Mouse (Mus musculus) forebrain, embryonic 16.5 days (tissue): ENCODE results near the gene Mrgprb8. TPM values are rescaled to one million over a fixed set of nuclear protein-coding genes. Genes with fewer than 3 reads are reported as not detected.
"Not testable (repeated sequence)": the region's sequence is repeated elsewhere in the genome, so short reads cannot be mapped to it uniquely, and the experiment has no call there.

Source experiments
- ATAC-seq: fragments of 200-750 bp; cut with Nextera tagmentation; 2 replicates; pipeline ENCODE4 v1.8.0; 2017; ENCODE audit warnings: mild to moderate bottlenecking, moderate library complexity
- H3K27ac ChIP-seq: fragments of 300-500 bp; sonication (generic); 2 replicates; pipeline ENCODE4 v1.5.1; 2014; ENCODE audit warnings: low read length, control low read depth
- H3K27me3 ChIP-seq: fragments of 300-500 bp; sonication (generic); replicated peaks from 2 replicates; pipeline ENCODE4 v1.6.1; 2014; ENCODE audit warnings: low read length; ENCODE audit not compliant: control insufficient read depth, insufficient read depth
- H3K36me3 ChIP-seq: fragments of 300-500 bp; sonication (generic); 2 replicates; pipeline ENCODE4 v1.6.1; 2014; ENCODE audit not compliant: control insufficient read depth, insufficient read depth
- H3K4me1 ChIP-seq: fragments of 300-500 bp; sonication (generic); replicated peaks from 2 replicates; pipeline ENCODE4 v1.6.1; 2014; ENCODE audit warnings: low read length; ENCODE audit not compliant: control insufficient read depth, insufficient read depth
- H3K4me2 ChIP-seq: fragments of 300-500 bp; sonication (generic); 2 replicates; pipeline ENCODE4 v1.6.1; 2014; ENCODE audit warnings: mild to moderate bottlenecking, low read length, control low read depth
- H3K4me3 ChIP-seq: fragments of 300-500 bp; sonication (generic); replicated peaks from 2 replicates; pipeline ENCODE4 v1.5.1; 2014; ENCODE audit warnings: mild to moderate bottlenecking, low read length, control low read depth
- H3K9ac ChIP-seq: fragments of 300-500 bp; sonication (generic); replicated peaks from 2 replicates; pipeline ENCODE4 v1.6.1; 2014; ENCODE audit warnings: low read depth, low read length, control low read depth
- H3K9me3 ChIP-seq: fragments of 300-500 bp; sonication (generic); 2 replicates; pipeline ENCODE4 v1.6.1; 2016; ENCODE audit warnings: low read length; ENCODE audit not compliant: control insufficient read depth
- WGBS: fragments of 180-500 bp; shearing (Covaris S2); extraction: QIAGEN DNeasy Blood & Tissue Kit; methylation state at CpG from one replicate; pipeline ENCODE4 v1.1.7; 2014; 5-methylcytosine and 5-hydroxymethylcytosine counted together
- polyA plus RNA-seq: library from polyadenylated mRNA; unstranded; fragments of >200 nt; fragmentation: Nextera tagmentation; extraction: Ambion mirVana; gene quantifications from 2 replicates; pipeline ENCODE4 v1.2.1, GENCODE M21; 2015

Mrgprb8 gene
- not detected in 2 replicates for polyA plus RNA-seq

DNA sequence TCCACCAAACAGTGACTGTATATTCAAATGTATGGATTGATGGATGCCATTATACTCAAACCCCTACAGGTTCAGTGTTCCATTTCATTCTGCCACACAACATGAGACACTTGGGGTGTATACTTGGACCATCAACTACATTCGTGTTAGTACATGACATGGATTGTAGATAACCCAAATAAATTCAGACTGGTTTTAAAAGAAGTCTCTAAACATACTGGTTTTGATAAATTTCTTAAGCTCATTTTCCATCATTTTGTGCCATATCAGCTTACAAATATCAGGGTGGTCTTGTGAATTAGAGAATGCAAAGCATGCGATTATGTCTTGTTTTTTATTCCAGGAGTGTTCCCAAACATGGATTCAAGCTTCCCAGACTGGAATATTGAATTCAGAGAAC, at the start of gene Mrgprb8:
Gene Mrgprb8, plus strand, starts transcription at position 301 of the 400 bp plus-strand sequence.
- Histone ChIP-seq H3K9me3 (peaks cover 10% of the 10 kb centered on the region; the same call in 1 of the 2 replicates), H3K27me3 (no peaks in the 10 kb centered on the region), H3K4me1 (no peaks in the 10 kb centered on the region), H3K27ac (no peak within 1 kb of the TSS), H3K36me3 (no peaks in the 10 kb centered on the region), H3K9ac (no peak within 1 kb of the TSS), H3K4me3 (no peak within 1 kb of the TSS), H3K4me2 (no peak within 1 kb of the TSS)
- WGBS: 75% methylated on average over 2 of the region's 2 CpGs
- no peak for ATAC-seq

GRCm38 (mm10) chr7:48435936-48436335, 47.6 kb downstream of the Mrgprb8 start:
- H3K27me3 ChIP-seq, H3K27ac ChIP-seq, H3K4me3 ChIP-seq, H3K36me3 ChIP-seq, H3K4me2 ChIP-seq, ATAC-seq, H3K9me3 ChIP-seq, H3K4me1 ChIP-seq, H3K9ac ChIP-seq: not testable (repeated sequence)
- 78% methylated on average over 3 of the region's 3 CpGs for WGBS

DNA sequence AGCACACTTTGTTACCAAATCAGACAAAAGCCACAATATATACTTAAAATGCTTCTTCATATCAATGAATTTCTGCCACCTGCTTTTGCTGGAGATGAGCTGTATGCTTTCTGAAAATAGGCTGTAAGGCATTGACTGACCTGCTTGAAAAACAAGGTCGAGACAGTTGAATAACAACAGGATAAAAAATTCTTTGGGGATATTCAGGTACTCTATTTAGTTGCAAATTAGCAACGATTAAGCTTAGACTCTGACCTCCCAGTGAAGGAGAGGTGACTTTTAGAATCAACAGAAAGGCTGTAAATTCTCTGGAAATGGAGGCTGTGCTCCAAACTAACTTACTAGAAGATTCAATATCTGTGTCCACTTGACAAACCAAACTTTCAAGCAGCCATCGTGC, 48.3 kb downstream of the Mrgprb8 start:
- H3K4me3 ChIP-seq: no peak overlapping the region
- no peak for ATAC-seq
- H3K9ac ChIP-seq: no peak overlapping the region
- no peak overlapping the region for H3K4me2 ChIP-seq
- peaks cover 12% of the 10 kb centered on the region for H3K9me3 ChIP-seq
- 53% methylated on average over 3 of the region's 3 CpGs for WGBS
- no peaks in the 10 kb centered on the region for H3K36me3 ChIP-seq
- no peaks in the 10 kb centered on the region for H3K4me1 ChIP-seq
- H3K27ac ChIP-seq: no peak overlapping the region
- no peaks in the 10 kb centered on the region for H3K27me3 ChIP-seq

Other genes with a start within 250 kb of the Mrgprb8 start
- gene Mrgprb5, start 219.5 kb upstream of the Mrgprb8 start, polyA plus RNA-seq: not detected in 2 replicates
- gene Mrgprb4, start 189.2 kb upstream of the Mrgprb8 start, polyA plus RNA-seq: not detected in 2 replicates
- not detected in 2 replicates for gene Mrgprb1, start 67.8 kb downstream of the Mrgprb8 start, polyA plus RNA-seq
- gene Mrgprx2, start 110.8 kb downstream of the Mrgprb8 start, polyA plus RNA-seq: not detected in 2 replicates
- not detected in 2 replicates for gene Mrgprb2, start 169.6 kb downstream of the Mrgprb8 start, polyA plus RNA-seq